Comparison of ENCODE assay signal across 1 mouse cellular context in the genomic region with DNA sequence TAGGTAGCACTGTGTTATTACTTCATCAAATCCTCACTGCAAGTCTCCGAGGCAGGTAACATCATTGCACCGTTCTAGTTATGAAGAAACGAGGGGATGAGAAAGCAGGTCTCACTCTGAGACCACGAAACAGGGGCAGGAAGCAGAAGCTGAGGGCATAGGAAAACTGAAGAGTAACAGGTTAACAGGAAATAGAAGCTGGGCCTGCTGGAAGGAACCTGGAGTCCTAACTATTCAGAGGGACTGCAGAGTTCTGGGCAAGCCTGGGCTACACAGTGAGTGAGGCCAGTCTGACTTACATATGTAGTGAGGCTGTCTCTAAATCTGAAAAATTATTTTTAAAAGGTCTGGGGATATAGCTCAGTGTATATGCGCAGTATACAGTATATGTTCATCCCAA.
TF ChIP-seq lines count a peak whose summit lies in the region.

No protein-coding gene starts in this region.

TF ChIP-seq in MEL, 35 proteins besides CTCF, POLR2A, EP300 and RAD21 (continued from another document):
- no peak for TF ChIP-seq ZC3H11A (IDR thresholded peaks at IDR 0.05; ENCODE audit: low read depth, low read length)
- no peak for TF ChIP-seq SMC3 (IDR thresholded peaks at IDR 0.05; ENCODE audit: low read depth, low read length)
- no peak for TF ChIP-seq NRF1 (IDR thresholded peaks at IDR 0.05; ENCODE audit: insufficient read depth, low read depth, low read length, poor library complexity, severe bottlenecking)
- TF ChIP-seq JUND (IDR thresholded peaks at IDR 0.05; ENCODE audit: low read depth, low read length), result no peak
- no peak for TF ChIP-seq MEF2A (IDR thresholded peaks at IDR 0.05; ENCODE audit: extremely low read depth, insufficient replicate concordance, low read depth, low read length, poor library complexity, severe bottlenecking)
- no peak for TF ChIP-seq USF2 (IDR thresholded peaks at IDR 0.05; ENCODE audit: borderline replicate concordance in 1 of 2, insufficient read depth in 1 of 2, low read depth in 1 of 2, low read length in 2 of 2)
- TF ChIP-seq HCFC1 (IDR thresholded peaks at IDR 0.05; ENCODE audit: low read depth, low read length), result 0 out of 2 replicates have a peak, but pooled peaks have one; percentile 47
- no peak for TF ChIP-seq GATA1 (IDR thresholded peaks at IDR 0.05; ENCODE audit: low read depth, low read length)
- no peak for TF ChIP-seq GABPA (IDR thresholded peaks at IDR 0.05; ENCODE audit: low read depth, low read length)
- peak; percentile 54; the same call in 1 of the 2 replicates for TF ChIP-seq SIN3A (IDR thresholded peaks at IDR 0.05; ENCODE audit: low read length)
- TF ChIP-seq POLR2AphosphoS5 (IDR thresholded peaks at IDR 0.05; ENCODE audit: borderline replicate concordance, low read depth, low read length), result no peak
- no peak for TF ChIP-seq ZMIZ1 (IDR thresholded peaks at IDR 0.05; ENCODE audit: low read depth, low read length)
- no peak for TF ChIP-seq CHD1 (IDR thresholded peaks at IDR 0.05; ENCODE audit: low read depth, low read length)
- TF ChIP-seq RCOR1 (IDR thresholded peaks at IDR 0.05; ENCODE audit: low read depth, low read length), result no peak
- TF ChIP-seq CHD2 (IDR thresholded peaks at IDR 0.05; ENCODE audit: low read length), result no peak
- TF ChIP-seq ZNF384 (IDR thresholded peaks at IDR 0.05; ENCODE audit: low read depth, low read length), result no peak
- TF ChIP-seq ELF1 (IDR thresholded peaks at IDR 0.05; ENCODE audit: low read depth, low read length), result peak; percentile 61
- TF ChIP-seq TAL1 (IDR thresholded peaks at IDR 0.05; ENCODE audit: low read length), result no peak
- no peak for TF ChIP-seq UBTF (IDR thresholded peaks at IDR 0.05; ENCODE audit: borderline replicate concordance, insufficient read depth, low read depth, low read length)
- no peak for TF ChIP-seq USF1 (IDR thresholded peaks at IDR 0.05; ENCODE audit: low read depth, low read length)
- no peak for TF ChIP-seq NELFE (IDR thresholded peaks at IDR 0.05; ENCODE audit: low read depth, low read length)
